Mouse (Mus musculus) inflammation-experienced regulatory T-cells, adult 6 months (primary cell): ENCODE data around the gene Olfr1416. TPM values are rescaled to one million over a fixed set of nuclear protein-coding genes. Genes with fewer than 3 reads are reported as not detected.
"Not testable (repeated sequence)": the region's sequence is repeated elsewhere in the genome, so short reads cannot be mapped to it uniquely, and the experiment has no call there.

Experiments used
- ATAC-seq: one replicate; pipeline ENCODE4 v1.8.0; 2017
- polyA plus RNA-seq, 3 experiments: library from polyadenylated mRNA; unstranded; fragments of 100-300 nt; shearing (Covaris generic); gene quantifications; one replicate each; pipeline ENCODE4 v1.2.1; 2017

Gene Olfr1416
- not detected for polyA plus RNA-seq

GRCm38 (mm10) chr1:92485013-92485412 is at the start of gene Olfr1416:
TSS of gene Olfr1416 (minus strand) at chr1:92485113.
- no peak for ATAC-seq

DNA sequence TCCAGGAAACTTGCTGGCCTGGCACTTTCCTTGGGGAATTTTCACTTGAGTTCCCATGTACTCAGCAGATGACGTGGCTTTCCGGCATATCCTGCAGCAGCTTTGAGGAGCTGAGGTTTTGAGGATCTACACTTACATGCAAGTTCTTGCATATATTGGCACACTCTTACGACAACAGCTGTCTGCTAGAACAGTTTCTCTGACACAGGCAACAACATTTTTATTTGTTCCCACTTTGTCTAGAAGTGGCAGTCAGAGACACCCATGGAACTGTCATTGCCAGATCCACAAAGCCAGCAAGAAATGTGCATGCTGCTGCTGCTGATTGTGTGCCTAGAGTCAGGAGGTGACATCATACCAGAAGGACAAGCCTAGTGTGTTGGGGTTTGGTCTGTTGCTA is 38.9 kb upstream of the Olfr1416 start:
- no peak for ATAC-seq

- ATAC-seq: no peak
Observed at GRCm38 (mm10) chr1:92521376-92521775, 36.5 kb upstream of the Olfr1416 start.

- ATAC-seq: no peak
Observed at GRCm38 (mm10) chr1:92519046-92519445, 34.1 kb upstream of the Olfr1416 start.

- no peak for ATAC-seq
Observed at GRCm38 (mm10) chr1:92518561-92518960, 33.6 kb upstream of the Olfr1416 start, which contains the start of gene Olfr1414. TSS of gene Olfr1414 (minus strand) at chr1:92518661.

DNA sequence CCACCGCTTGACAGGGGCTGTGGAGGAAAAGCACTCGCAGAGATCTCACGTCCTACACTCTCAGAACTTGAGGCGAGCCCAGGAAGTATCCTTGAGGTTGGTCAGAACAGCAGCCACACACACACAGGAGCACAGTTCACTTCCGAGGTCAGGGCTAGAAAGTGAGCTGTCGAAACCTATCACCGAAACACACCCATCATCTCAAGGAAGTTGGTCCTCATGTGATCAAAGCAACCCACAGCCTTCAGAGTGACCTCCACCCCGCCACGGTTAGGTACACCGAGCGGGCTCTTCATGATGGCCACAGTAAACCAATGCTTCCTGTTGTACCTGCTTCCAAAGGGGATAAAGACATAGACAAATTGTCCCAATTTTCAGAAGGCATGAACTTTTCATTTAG is 30.5 kb upstream of the Olfr1416 start:
- ATAC-seq: no peak

DNA sequence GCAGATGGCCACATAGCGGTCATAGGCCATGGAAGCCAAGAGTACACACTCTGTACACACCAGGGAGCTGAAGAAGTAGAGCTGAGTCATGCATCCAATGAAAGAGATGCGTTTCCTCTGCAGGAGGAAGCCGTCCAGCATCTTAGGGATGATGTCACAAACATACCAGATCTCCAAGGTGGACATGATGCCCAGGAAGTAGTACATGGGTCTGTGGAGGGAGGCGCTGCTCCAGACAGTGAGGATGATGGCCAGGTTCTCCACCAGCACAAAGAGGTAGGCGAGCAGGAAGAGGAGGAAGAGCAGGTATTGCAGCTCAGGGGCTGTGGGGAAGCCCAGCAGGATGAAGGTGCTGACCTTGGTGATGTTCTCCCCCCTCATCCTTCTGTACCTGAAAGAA is 26.7 kb upstream of the Olfr1416 start:
- not testable (repeated sequence) for ATAC-seq

DNA sequence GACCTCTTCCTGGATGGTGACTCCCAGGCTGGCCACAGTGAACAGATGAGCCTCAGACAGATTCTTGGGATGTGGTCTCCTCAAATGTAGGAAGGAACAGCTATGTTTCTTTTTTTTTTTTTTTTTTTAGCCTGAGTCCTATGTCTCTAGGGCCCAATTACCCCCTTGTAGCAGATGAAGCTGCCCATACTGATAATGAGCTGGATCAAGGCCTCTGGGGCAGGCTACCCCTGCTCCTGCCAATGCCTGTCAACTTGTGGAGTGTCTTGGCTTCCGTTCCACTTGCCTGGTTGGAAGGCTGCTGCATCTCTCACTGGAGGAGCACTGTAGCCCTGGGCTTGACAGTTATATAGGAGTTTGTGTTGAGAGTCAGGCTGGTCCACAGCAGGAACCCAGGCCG is 11.1 kb upstream of the Olfr1416 start, which contains the start of gene Olfr1415:
Gene Olfr1415 (minus strand): TSS at position 101 of the 400 bp plus-strand sequence.
- ATAC-seq: no peak

DNA sequence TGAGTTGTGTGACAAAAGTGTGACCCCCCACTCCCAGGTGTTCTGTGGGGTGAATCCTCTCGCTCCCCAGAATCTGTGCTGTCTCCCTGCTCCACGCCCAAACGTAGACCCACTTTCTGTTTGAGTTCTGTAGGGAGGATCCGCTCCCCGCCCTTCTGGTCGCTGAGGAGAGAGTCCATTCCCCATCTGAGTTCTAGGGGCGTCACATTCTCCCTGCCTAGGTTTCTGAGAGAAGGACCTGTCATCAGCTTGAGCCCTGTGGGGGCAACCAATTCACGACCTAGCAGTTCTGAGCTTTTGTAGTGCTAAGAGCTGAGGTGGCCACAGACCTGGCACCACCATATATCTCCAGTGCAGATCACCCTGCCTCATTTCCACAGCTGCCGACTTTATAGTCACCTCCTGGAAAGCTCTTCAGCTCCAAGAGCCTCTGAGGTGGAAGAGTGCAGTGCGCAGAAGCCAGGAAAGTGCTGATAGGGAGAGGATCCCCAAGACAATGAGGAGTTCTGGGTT is 10.8 kb downstream of the Olfr1416 start:
- ATAC-seq: peak; percentile 57

- ATAC-seq: peak; percentile 90
Observed at GRCm38 (mm10) chr1:92473165-92474041, 11.5 kb downstream of the Olfr1416 start, which contains the start of gene Ndufa10. TSS of gene Ndufa10 (minus strand) at chr1:92473860.

DNA sequence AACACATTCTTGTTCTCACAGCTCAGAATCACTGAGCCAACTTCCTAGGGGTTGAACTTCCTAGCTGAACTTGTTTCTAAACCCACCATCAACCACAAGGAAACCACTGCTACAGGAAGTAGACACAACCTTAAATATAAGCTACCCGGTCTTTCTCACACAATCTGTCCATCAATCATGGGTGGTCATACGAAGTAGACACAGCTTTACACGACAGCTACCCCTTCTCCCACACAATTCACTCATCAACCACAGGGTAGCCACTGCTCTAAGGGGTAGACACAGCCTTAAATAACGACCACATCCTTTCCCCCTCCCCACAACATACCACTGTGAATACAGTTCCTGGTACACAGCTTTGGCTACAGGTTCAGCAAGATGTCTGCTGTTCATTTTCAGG is 16.0 kb downstream of the Olfr1416 start:
- peak; percentile 23 for ATAC-seq

GRCm38 (mm10) chr1:92458416-92458815 is 26.5 kb downstream of the Olfr1416 start:
- ATAC-seq: no peak

DNA sequence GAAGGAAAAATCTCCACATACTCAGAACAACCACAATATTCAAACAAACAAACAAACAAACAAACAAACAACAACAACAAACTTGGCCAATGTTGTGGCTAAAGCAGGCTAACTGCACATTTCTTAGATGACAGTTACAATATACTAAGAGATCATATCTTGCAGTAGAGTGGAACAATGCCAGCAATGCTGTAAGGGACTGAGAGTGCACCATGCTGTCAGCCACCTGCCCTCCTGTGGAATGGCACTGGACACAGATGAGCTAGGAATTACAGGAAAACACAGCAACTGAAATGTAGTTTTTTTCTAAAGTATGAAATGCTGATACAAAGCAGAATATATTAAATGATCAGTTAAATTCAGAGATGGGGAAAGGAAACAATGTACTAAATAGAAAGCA is 27.2 kb downstream of the Olfr1416 start:
- no peak for ATAC-seq

DNA sequence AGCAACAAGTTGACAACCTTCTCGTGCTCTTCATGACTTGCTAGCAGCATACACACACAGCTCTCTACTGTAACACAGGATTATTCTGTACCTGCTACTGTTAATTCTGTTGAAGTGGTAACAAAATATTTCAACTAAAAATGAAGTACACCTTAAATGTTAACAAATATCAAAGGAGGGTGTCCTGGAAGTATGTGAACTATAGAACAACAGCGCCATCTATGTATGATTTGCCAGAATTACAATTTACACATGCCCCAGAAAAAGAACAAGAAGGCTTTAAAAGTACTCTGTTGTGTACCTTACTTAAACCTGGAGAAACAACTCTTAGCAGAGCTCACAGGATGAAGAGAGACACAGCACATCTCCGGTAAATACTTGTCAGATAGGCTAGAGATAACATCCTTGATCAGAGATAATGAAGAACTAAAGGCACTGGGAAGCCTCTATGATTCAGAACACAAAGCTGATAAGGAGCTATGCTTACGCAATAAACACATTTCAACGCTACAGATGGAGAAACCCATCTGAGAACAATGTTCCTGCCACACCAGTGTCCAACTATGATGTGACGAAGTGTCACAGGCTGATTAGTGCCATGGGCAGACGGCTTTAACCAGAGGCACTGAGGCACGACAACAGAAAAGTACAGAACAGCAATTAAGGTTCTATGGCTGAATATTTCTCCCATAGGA is 31.0 kb downstream of the Olfr1416 start:
- no peak for ATAC-seq

GRCm38 (mm10) chr1:92448293-92448692 is 36.6 kb downstream of the Olfr1416 start:
- ATAC-seq: no peak

GRCm38 (mm10) chr1:92441453-92442063 is 43.4 kb downstream of the Olfr1416 start:
- no peak for ATAC-seq

GRCm38 (mm10) chr1:92440066-92440750 is 44.7 kb downstream of the Olfr1416 start:
- ATAC-seq: no peak

GRCm38 (mm10) chr1:92437678-92438271 is 47.1 kb downstream of the Olfr1416 start:
- no peak for ATAC-seq

GRCm38 (mm10) chr1:92436831-92437321 is 48.0 kb downstream of the Olfr1416 start:
- ATAC-seq: no peak

DNA sequence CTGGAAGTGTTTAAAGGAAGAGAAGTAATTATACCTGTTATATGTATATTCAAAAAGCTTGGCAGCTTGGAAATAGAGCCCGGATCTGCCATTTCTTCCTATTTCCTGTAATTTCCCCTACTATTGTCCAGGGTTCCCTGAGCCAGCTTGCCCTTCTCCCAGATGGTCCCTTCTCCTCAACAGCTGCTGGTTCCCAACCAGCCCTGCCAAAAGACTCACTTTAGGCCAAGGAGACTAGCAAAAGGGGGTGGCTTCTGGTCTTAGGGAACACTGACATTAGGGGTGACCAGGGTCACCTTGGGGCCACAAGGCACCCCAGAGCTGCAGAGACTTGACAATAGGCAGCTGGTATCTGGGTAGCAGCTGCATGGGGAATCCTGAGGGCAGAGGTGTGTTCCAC is 49.9 kb downstream of the Olfr1416 start:
- ATAC-seq: no peak

DNA sequence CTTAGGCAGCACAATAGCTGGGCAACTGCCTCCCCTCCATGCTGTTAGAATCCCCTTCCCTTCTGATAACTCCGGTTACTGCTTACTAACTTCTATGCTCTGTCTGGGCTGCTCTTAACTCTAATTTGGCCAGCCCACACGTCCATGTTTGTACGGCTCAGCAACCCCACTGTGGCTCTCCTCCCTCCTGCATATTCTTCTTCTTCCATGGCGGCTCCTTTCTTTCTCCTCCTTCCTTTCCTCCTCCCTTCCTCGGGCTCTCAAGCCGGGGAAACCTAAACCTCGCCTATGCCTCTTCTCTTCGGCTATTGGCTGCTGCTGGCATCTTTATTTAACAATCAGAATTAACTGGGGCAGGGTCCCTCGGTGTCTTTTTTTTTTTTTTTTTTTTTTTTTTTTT is 52.1 kb downstream of the Olfr1416 start:
- ATAC-seq: no peak

GRCm38 (mm10) chr1:92432098-92432497 is 52.8 kb downstream of the Olfr1416 start:
- ATAC-seq: no peak
